Mouse (Mus musculus): ENCODE measurements around the gene Hspg2. TPM values are rescaled to one million over a fixed set of nuclear protein-coding genes. Genes with fewer than 3 reads are reported as not detected.

Hspg2 gene
- total RNA-seq, 2 experiments from 2014 or later: 79.7 to 122 TPM

GRCm38 (mm10) chr4:137498882-137499583 is 30.5 kb downstream of the Hspg2 start:
- DNase-seq (ENCODE audit: low spot score in 2 of 2): no peak

GRCm38 (mm10) chr4:137500149-137500548 is 31.6 kb downstream of the Hspg2 start:
- DNase-seq (ENCODE audit: low spot score in 2 of 2): no peak

GRCm38 (mm10) chr4:137500953-137501352 is 32.4 kb downstream of the Hspg2 start:
- DNase-seq (ENCODE audit: low spot score in 2 of 2): no peak

GRCm38 (mm10) chr4:137502183-137502582 is 33.6 kb downstream of the Hspg2 start:
- no peak for DNase-seq (ENCODE audit: low spot score in 2 of 2)

GRCm38 (mm10) chr4:137502801-137503200 is 34.2 kb downstream of the Hspg2 start:
- DNase-seq (ENCODE audit: low spot score in 2 of 2): peak in 1 of 2 experiments; percentile 65

- no peak for DNase-seq (ENCODE audit: low spot score in 2 of 2)
Measured at GRCm38 (mm10) chr4:137503509-137503971, 35.0 kb downstream of the Hspg2 start.

- DNase-seq (ENCODE audit: low spot score in 2 of 2): no peak
Measured at GRCm38 (mm10) chr4:137506629-137507028, 38.1 kb downstream of the Hspg2 start.

- DNase-seq (ENCODE audit: low spot score in 2 of 2): no peak
Measured at GRCm38 (mm10) chr4:137509528-137509927, 41.0 kb downstream of the Hspg2 start.

GRCm38 (mm10) chr4:137510021-137510696 is 41.6 kb downstream of the Hspg2 start:
- no peak for DNase-seq (ENCODE audit: low spot score in 2 of 2)

- DNase-seq (ENCODE audit: low spot score in 2 of 2): no peak
Measured at GRCm38 (mm10) chr4:137512897-137513296, 44.3 kb downstream of the Hspg2 start.

- no peak for DNase-seq (ENCODE audit: low spot score in 2 of 2)
Measured at GRCm38 (mm10) chr4:137517989-137518691, 49.6 kb downstream of the Hspg2 start.

GRCm38 (mm10) chr4:137518746-137519145 is 50.2 kb downstream of the Hspg2 start:
- no peak for DNase-seq (ENCODE audit: low spot score in 2 of 2)

- no peak for DNase-seq (ENCODE audit: low spot score in 2 of 2)
Measured at GRCm38 (mm10) chr4:137520346-137520745, 51.8 kb downstream of the Hspg2 start.

GRCm38 (mm10) chr4:137521966-137522365 is 53.4 kb downstream of the Hspg2 start:
- no peak for DNase-seq (ENCODE audit: low spot score in 2 of 2)

- DNase-seq (ENCODE audit: low spot score in 2 of 2): no peak
Measured at GRCm38 (mm10) chr4:137525426-137525825, 56.9 kb downstream of the Hspg2 start.

GRCm38 (mm10) chr4:137527368-137527767 is 58.8 kb downstream of the Hspg2 start:
- no peak for DNase-seq (ENCODE audit: low spot score in 2 of 2)

- DNase-seq (ENCODE audit: low spot score in 2 of 2): no peak
Measured at GRCm38 (mm10) chr4:137527872-137528271, 59.3 kb downstream of the Hspg2 start.

- no peak for DNase-seq (ENCODE audit: low spot score in 2 of 2)
Measured at GRCm38 (mm10) chr4:137540356-137540755, 71.8 kb downstream of the Hspg2 start.

- no peak for DNase-seq (ENCODE audit: low spot score in 2 of 2)
Measured at GRCm38 (mm10) chr4:137542968-137543367, 74.4 kb downstream of the Hspg2 start.

GRCm38 (mm10) chr4:137545568-137545967 is 77.0 kb downstream of the Hspg2 start:
- DNase-seq (ENCODE audit: low spot score in 2 of 2): no peak

- peak in 1 of 2 experiments; percentile 27 for DNase-seq (ENCODE audit: low spot score in 2 of 2)
Measured at GRCm38 (mm10) chr4:137546003-137546525, 77.5 kb downstream of the Hspg2 start.

GRCm38 (mm10) chr4:137553466-137553865 is 84.9 kb downstream of the Hspg2 start:
- DNase-seq (ENCODE audit: low spot score in 2 of 2): no peak
